Mouse (Mus musculus) liver, embryonic 11.5 days (tissue): ENCODE data around the gene Myg1. TPM values are rescaled to one million over a fixed set of nuclear protein-coding genes. Genes with fewer than 3 reads are reported as not detected.

Experiments used
- ATAC-seq: fragments of 200-750 bp; cut with Nextera tagmentation; replicated peaks from 2 replicates; pipeline ENCODE4 v1.8.0; 2017; ENCODE audit warnings: moderate number of reproducible peaks, mild to moderate bottlenecking, moderate TSS enrichment, moderate library complexity; ENCODE audit not compliant: low FRiP score
- DNase-seq: peaks from one replicate; pipeline ENCODE4 v3.0.0-alpha.2; 2017; ENCODE audit warnings: low spot score
- H3K27ac ChIP-seq: fragments of 300-500 bp; sonication (generic); 2 replicates; pipeline ENCODE4 v1.5.1; 2014; ENCODE audit warnings: mild to moderate bottlenecking, low read depth, low read length, control low read depth
- H3K27me3 ChIP-seq: fragments of 300-500 bp; sonication (generic); replicated peaks from 2 replicates; pipeline ENCODE4 v1.6.1; 2014; ENCODE audit warnings: low read length, mixed read lengths; ENCODE audit not compliant: control insufficient read depth, insufficient read depth
- H3K36me3 ChIP-seq: fragments of 300-500 bp; sonication (generic); 2 replicates; pipeline ENCODE4 v1.6.1; 2014; ENCODE audit warnings: mild to moderate bottlenecking, low read length, moderate library complexity, mixed read lengths; ENCODE audit not compliant: control insufficient read depth, insufficient read depth
- H3K4me1 ChIP-seq: fragments of 300-500 bp; sonication (generic); replicated peaks from 2 replicates; pipeline ENCODE4 v1.6.1; 2014; ENCODE audit warnings: low read length, mixed read lengths; ENCODE audit not compliant: control insufficient read depth, insufficient read depth
- H3K4me2 ChIP-seq: fragments of 300-500 bp; sonication (generic); 2 replicates; pipeline ENCODE4 v1.6.1; 2014; ENCODE audit warnings: mild to moderate bottlenecking, control low read depth, moderate library complexity
- H3K4me3 ChIP-seq: fragments of 300-500 bp; sonication (generic); 2 replicates; pipeline ENCODE4 v1.5.1; 2014; ENCODE audit warnings: low read depth, low read length, control low read depth
- H3K9ac ChIP-seq: fragments of 300-500 bp; sonication (generic); 2 replicates; pipeline ENCODE4 v1.6.1; 2014; ENCODE audit warnings: low read depth, low read length, control low read depth
- H3K9me3 ChIP-seq: fragments of 300-500 bp; sonication (generic); 2 replicates; pipeline ENCODE4 v1.6.1; 2016; ENCODE audit warnings: low read length, inconsistent platforms, mixed read lengths; ENCODE audit not compliant: control insufficient read depth
- WGBS: fragments of 180-500 bp; shearing (Covaris S2); extraction: QIAGEN DNeasy Blood & Tissue Kit; methylation state at CpG from one replicate; pipeline ENCODE4 v1.1.7; 2014; 5-methylcytosine and 5-hydroxymethylcytosine counted together
- polyA plus RNA-seq: library from polyadenylated mRNA; unstranded; fragments of >200 nt; fragmentation: Nextera tagmentation; extraction: Ambion mirVana; gene quantifications from 2 replicates; pipeline ENCODE4 v1.2.1, GENCODE M21; 2014

Gene Myg1
- polyA plus RNA-seq, 1 experiment from 2014 or later = 97.0 TPM

GRCm38 (mm10) chr15:102352177-102352576 is 20.7 kb downstream of the Myg1 start:
- WGBS = 62% methylated on average over 2 of the region's 2 CpGs
- ATAC-seq (no peak), DNase-seq (no peak)
- H3K4me3 ChIP-seq = no peak overlapping the region
- H3K36me3 ChIP-seq = peaks cover 3% of the 10 kb centered on the region; the same call in 1 of the 2 replicates
- peaks cover 18% of the 10 kb centered on the region for H3K27me3 ChIP-seq
- H3K9ac ChIP-seq = no peak overlapping the region
- H3K9me3 ChIP-seq = no peaks in the 10 kb centered on the region
- no peak overlapping the region for H3K4me2 ChIP-seq
- peaks cover 14% of the 10 kb centered on the region for H3K4me1 ChIP-seq
- H3K27ac ChIP-seq = no peak overlapping the region

- DNase-seq (no peak), ATAC-seq (no peak)
- no peaks in the 10 kb centered on the region for H3K9me3 ChIP-seq
- WGBS = 87% methylated on average over 2 of the region's 2 CpGs
- no peak overlapping the region for H3K4me3 ChIP-seq
- no peak overlapping the region for H3K9ac ChIP-seq
- no peak overlapping the region for H3K27ac ChIP-seq
- H3K36me3 ChIP-seq = no peaks in the 10 kb centered on the region; the same call in 1 of the 2 replicates
- H3K4me1 ChIP-seq = peaks cover 16% of the 10 kb centered on the region
- no peak overlapping the region for H3K4me2 ChIP-seq
- peaks cover 36% of the 10 kb centered on the region for H3K27me3 ChIP-seq
These were observed 22.5 kb downstream of the Myg1 start for GRCm38 (mm10) chr15:102353986-102354385.

GRCm38 (mm10) chr15:102355134-102355870 is 23.8 kb downstream of the Myg1 start:
- H3K4me1 ChIP-seq = peaks cover 11% of the 10 kb centered on the region
- peak overlapping the region; percentile 60 for H3K4me3 ChIP-seq
- peak overlapping the region; percentile 99 for H3K4me2 ChIP-seq
- no peak for DNase-seq
- no peaks in the 10 kb centered on the region for H3K9me3 ChIP-seq
- WGBS = under 1% methylated on average over 49 of the region's 49 CpGs
- H3K27ac ChIP-seq = peak overlapping the region; percentile 38; the same call in 1 of the 2 replicates
- ATAC-seq = peak; percentile 35; the same call in 1 of the 2 replicates
- H3K9ac ChIP-seq = peak overlapping the region; percentile 62
- H3K36me3 ChIP-seq = no peaks in the 10 kb centered on the region
- peaks cover 48% of the 10 kb centered on the region for H3K27me3 ChIP-seq

DNA sequence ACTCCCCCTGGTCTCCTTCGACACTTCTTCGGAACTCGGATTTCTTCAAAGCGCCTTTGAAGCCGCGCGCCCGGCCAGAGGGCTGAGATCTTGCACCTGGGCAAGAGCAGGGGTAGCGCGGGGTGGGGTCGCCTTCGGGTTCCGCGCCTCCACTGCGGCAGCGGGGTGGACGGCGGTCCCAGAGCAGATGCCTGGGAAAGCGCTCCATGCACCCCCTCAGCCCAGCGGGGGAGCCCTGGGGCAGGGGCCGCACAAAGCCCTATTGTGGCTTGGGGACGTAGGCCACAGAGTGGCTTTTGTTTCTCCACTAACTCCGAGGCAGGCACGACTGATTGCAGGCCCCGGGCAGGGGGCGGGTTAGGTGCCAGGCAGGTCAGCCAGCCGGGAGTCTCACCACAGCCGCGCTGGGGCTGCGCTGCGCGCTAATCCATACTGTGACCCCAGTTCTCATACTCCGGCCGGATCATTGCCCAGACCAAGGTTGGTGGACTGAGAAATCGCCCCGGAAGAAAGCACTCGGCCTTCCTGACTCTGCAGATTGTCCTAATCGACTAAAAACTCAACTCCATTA is 24.4 kb downstream of the Myg1 start:
- H3K4me1 ChIP-seq = peaks cover 11% of the 10 kb centered on the region
- DNase-seq (peak; percentile 79), ATAC-seq (peak; percentile 16; the same call in 1 of the 2 replicates)
- H3K9me3 ChIP-seq = no peaks in the 10 kb centered on the region
- peak overlapping the region; percentile 62 for H3K9ac ChIP-seq
- H3K4me3 ChIP-seq = peak overlapping the region; percentile 60
- H3K27ac ChIP-seq = peak overlapping the region; percentile 38; the same call in 1 of the 2 replicates
- peaks cover 48% of the 10 kb centered on the region for H3K27me3 ChIP-seq
- 1% methylated on average over 38 of the region's 38 CpGs for WGBS
- peak overlapping the region; percentile 99 for H3K4me2 ChIP-seq
- no peaks in the 10 kb centered on the region for H3K36me3 ChIP-seq

DNA sequence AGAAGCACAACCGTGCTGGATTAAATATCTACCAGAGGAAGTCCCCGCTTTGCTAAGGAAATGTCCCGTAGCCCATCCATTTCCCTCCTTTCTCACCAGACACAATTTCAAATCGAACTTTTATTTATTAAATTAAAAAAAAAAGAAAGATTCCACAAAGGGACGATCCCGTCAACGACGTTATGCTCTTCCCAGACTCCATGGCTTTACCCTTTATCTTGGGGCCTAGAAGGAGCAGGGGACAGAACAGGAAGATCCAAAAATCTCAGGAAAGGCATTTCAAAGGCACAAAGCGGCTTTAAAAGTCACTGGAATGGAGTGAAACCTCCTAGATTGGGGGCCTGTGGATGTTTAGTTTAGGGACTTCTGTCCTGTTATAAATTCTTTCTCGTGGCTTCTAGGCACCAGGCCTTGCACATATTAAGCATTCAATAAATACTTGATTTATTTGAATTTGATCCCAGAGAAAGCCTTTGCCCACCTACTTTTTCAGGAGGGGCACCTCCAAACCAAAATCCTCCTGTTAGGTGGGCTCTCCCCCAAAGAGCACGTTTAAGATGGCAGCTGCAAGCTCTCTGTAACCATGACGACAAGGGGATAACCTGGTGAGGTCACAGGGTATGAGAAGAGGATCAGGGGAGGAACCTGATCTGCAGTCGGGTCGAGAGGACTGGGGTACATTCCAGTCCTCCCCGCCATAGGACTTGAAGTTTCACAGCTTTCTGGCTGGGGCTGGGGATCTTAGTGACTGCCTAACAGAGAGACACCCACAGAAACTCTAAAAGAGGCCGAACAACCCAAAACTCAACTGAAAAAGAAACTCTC is 25.2 kb downstream of the Myg1 start:
- Histone ChIP-seq H3K9ac (no peak overlapping the region), H3K4me3 (no peak overlapping the region), H3K27me3 (peaks cover 48% of the 10 kb centered on the region), H3K27ac (no peak overlapping the region), H3K4me1 (peaks cover 9% of the 10 kb centered on the region), H3K4me2 (peak overlapping the region; percentile 99), H3K36me3 (no peaks in the 10 kb centered on the region), H3K9me3 (no peaks in the 10 kb centered on the region)
- ATAC-seq = no peak
- WGBS = 31% methylated on average over 16 of the region's 16 CpGs
- no peak for DNase-seq

DNA sequence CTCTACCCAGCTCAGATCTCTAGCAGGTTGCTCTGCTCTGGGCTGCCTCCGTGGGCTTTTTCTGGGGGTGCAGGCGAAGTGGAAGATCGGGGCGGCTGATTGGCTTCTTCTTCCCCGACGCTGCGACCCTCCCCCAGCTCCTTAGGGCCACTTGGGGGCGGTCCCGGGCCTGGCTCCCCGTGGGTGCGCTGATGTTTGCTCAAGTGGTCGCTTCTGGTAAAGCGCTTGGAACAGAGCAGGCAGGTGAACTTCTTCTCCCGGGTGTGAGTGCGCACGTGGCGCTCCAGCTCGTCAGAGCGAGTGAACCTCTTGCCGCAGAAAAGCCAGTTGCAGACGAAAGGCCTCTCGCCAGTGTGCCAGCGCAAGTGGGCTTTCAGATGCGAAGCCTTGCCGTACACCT is 26.6 kb downstream of the Myg1 start:
- H3K27me3 ChIP-seq = peaks cover 54% of the 10 kb centered on the region
- WGBS = 5% methylated on average over 25 of the region's 25 CpGs
- peak overlapping the region; percentile 50 for H3K4me2 ChIP-seq
- H3K9ac ChIP-seq = peak overlapping the region; percentile 34; the same call in 1 of the 2 replicates
- H3K4me1 ChIP-seq = peaks cover 17% of the 10 kb centered on the region
- ATAC-seq = no peak
- no peaks in the 10 kb centered on the region for H3K36me3 ChIP-seq
- no peaks in the 10 kb centered on the region for H3K9me3 ChIP-seq
- no peak for DNase-seq
- peak overlapping the region; percentile 23; the same call in 1 of the 2 replicates for H3K4me3 ChIP-seq
- H3K27ac ChIP-seq = no peak overlapping the region

DNA sequence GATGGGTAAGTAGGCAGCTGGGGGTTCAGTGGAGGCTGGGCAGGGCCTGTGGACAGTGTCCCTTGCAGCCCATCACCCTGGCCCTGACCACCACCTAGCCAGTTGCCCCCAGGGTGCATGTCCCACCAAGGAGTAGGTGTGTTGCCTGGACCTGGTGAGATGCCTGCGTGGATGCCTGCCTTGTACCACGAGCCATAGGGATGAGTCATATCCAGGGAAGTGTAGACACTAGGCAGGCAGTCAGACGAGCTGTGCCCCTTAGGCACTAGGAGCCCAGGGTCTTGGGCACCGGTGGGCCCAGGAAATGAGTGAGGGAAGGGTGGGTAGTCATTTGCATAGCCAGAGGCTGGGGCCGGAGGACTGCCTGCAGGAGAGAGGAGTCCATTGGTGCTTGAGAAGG is 27.3 kb downstream of the Myg1 start:
- no peak for DNase-seq
- ATAC-seq = no peak
- Histone ChIP-seq H3K4me2 (no peak overlapping the region), H3K27me3 (peaks cover 56% of the 10 kb centered on the region), H3K9me3 (no peaks in the 10 kb centered on the region), H3K4me3 (no peak overlapping the region), H3K27ac (no peak overlapping the region), H3K9ac (no peak overlapping the region), H3K36me3 (no peaks in the 10 kb centered on the region), H3K4me1 (peaks cover 17% of the 10 kb centered on the region)
- 27% methylated on average over 5 of the region's 5 CpGs for WGBS

GRCm38 (mm10) chr15:102362648-102363047 is 31.1 kb downstream of the Myg1 start:
- H3K9ac ChIP-seq = peak overlapping the region; percentile 48; the same call in 1 of the 2 replicates
- ATAC-seq (no peak), DNase-seq (no peak)
- no peak overlapping the region for H3K27ac ChIP-seq
- peaks cover 64% of the 10 kb centered on the region for H3K27me3 ChIP-seq
- peaks cover 27% of the 10 kb centered on the region for H3K4me1 ChIP-seq
- 12% methylated on average over 14 of the region's 14 CpGs for WGBS
- H3K4me3 ChIP-seq = peak overlapping the region; percentile 21; the same call in 1 of the 2 replicates
- peak overlapping the region; percentile 55 for H3K4me2 ChIP-seq
- no peaks in the 10 kb centered on the region for H3K9me3 ChIP-seq
- no peaks in the 10 kb centered on the region for H3K36me3 ChIP-seq
